Mouse (Mus musculus) CH12.LX (cell line): ENCODE data around the gene Prkci.

Experiments used
- CTCF ChIP-seq, 2 experiments: IDR thresholded peaks in 1 of 2; conservative IDR thresholded peaks in 1 of 2; 2 replicates each; pipeline ENCODE4 v1.5.1; 2011 to 2012; ENCODE audit warnings: low read depth in 2 of 2, low read length in 2 of 2, improper control_type of control experiment in 1 of 2, inconsistent platforms in 1 of 2, mild to moderate bottlenecking in 1 of 2, moderate library complexity in 1 of 2
- EP300 ChIP-seq: IDR thresholded peaks from 2 replicates; pipeline ENCODE4 v1.6.1; 2011; ENCODE audit warnings: low read length, improper control_type of control experiment
- POLR2A ChIP-seq: IDR thresholded peaks from 2 replicates; pipeline ENCODE4 v1.6.1; 2011; ENCODE audit warnings: low read depth, mild to moderate bottlenecking, improper control_type of control experiment, low read length
- POLR2AphosphoS2 ChIP-seq: IDR thresholded peaks from 2 replicates; pipeline ENCODE4 v1.6.1; 2011; ENCODE audit warnings: low read depth, low read length, improper control_type of control experiment
- SIN3A ChIP-seq: IDR thresholded peaks from 2 replicates; pipeline ENCODE4 v1.6.1; 2012; ENCODE audit warnings: low read length, improper control_type of control experiment, inconsistent platforms
- TCF12 ChIP-seq: IDR thresholded peaks from 2 replicates; pipeline ENCODE4 v1.6.1; 2014; ENCODE audit warnings: low read depth, mild to moderate bottlenecking, inconsistent platforms, low read length, improper control_type of control experiment
- USF1 ChIP-seq: IDR thresholded peaks from 2 replicates; pipeline ENCODE4 v1.6.1; 2014; ENCODE audit warnings: low read depth, mild to moderate bottlenecking, inconsistent platforms, low read length, improper control_type of control experiment

- TF ChIP-seq EP300, result no peak
- no peak for TF ChIP-seq CTCF (conservative IDR thresholded peaks at IDR 0.05 in 1 of 2, IDR thresholded peaks at IDR 0.05 in 1 of 2; ENCODE audit: low read depth in 2 of 2, low read length in 2 of 2)
- no peak for TF ChIP-seq SIN3A
- TF ChIP-seq TCF12, result no peak
- no peak for TF ChIP-seq USF1
- TF ChIP-seq POLR2A, result no peak
- TF ChIP-seq POLR2AphosphoS2, result no peak
Measured at GRCm38 (mm10) chr3:30965644-30966043, 29.9 kb upstream of the Prkci start.
